Mouse (Mus musculus) adrenal gland, postnatal 10 days (tissue): Measurements from ENCODE around the gene Klhl8. TPM values are rescaled to one million over a fixed set of nuclear protein-coding genes. Genes with fewer than 3 reads are reported as not detected.
A peak's percentile ranks its signal among the peaks of the same experiment; 100 is the strongest.

Source experiments
- DNase-seq: peaks from one replicate; pipeline ENCODE4 v3.0.0; 2021; ENCODE audit warnings: mixed read lengths
- total RNA-seq, 2 experiments: library from RNA; stranded (reverse); gene quantifications; 2 replicates each; pipeline ENCODE4 v1.2.3; 2021

The Klhl8 gene
- total RNA-seq, 2 experiments from 2014 or later, result 12.0 to 15.7 TPM

DNA sequence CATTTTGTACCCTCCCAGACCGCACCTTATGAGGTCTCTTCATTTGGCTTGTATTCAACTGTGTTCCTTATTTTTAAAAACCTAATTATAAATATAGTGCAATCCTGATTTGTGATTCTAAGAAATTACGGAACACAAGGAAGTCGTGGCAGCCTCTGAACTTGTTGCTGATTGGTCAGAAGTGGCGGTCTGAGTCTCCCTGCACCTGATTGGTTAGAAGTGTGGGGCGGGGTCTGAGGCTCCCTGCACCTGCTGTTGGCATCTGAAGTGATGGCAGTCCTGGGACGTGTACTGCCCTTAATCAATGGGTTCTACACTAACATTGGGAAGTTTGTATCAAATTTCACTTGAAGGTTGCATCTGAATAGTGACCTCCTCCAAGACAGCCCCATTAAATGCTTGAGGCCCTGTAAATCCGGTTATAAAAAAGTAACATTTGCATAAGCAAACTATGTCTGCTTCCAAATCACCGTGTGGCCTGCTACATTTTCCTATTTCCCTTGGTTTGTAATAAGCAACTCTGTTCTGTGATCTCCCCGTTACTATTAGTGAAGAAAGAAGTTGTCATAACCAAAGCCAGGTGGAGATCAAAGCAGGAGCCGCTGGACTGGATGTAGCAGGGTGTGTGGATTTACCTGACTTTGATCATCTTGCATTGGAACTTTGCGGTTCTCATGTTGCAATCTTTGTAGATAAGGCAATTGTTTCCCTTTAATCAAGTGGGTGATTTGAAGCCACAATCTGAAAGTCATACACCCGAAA lies 5.7 kb upstream of the Klhl8 start:
- no peak for DNase-seq

- no peak for DNase-seq
Observed at GRCm38 (mm10) chr5:103914335-103915226, 3.5 kb upstream of the Klhl8 start.

DNA sequence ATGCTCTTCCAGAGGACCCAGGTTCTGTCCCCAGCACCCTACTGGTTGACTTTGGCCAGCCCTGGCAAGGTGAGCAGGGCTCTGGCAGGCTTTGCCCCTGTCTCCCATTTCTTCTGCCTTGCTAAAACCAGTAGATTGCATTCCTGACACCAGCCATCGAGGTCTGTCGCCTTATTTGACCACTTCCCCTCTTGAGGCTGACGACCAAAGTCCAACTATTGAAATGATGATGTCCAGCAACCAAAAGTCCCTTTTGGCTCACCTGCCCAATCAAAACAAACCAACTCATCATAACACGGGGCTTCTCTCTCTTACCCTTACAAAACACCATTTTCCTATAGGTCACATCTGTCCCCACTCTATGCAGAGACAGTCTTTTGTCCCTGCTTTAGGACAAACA lies 2.1 kb upstream of the Klhl8 start:
- no peak for DNase-seq

- DNase-seq, result no peak
Observed at GRCm38 (mm10) chr5:103911555-103911954, 496 bp upstream of the Klhl8 start.

DNA sequence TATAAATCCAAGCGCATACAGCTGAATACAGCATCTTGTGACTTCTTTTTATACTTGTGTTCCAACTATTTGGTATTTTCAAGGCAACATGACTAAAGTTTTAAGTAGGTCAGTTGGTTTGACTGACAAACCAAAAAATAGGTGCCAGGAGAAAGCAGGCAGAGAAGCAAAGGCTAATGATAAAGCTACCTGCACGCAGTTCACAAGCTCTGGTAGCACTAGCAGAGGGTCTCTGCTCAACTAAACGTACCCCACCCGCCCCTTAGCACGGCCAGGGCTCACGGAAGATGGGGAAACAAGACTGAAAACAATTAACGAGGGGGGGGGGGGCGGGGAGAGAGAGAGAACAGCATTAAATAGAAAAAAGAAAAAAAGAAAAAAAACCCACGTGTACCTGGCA lies 903 bp downstream of the Klhl8 start:
- no peak for DNase-seq

- no peak for DNase-seq
Observed at GRCm38 (mm10) chr5:103909466-103909865, 1.6 kb downstream of the Klhl8 start.

GRCm38 (mm10) chr5:103908851-103909250 lies 2.2 kb downstream of the Klhl8 start:
- DNase-seq, result no peak

GRCm38 (mm10) chr5:103907844-103908243 lies 3.2 kb downstream of the Klhl8 start:
- no peak for DNase-seq

GRCm38 (mm10) chr5:103906173-103906572 lies 4.9 kb downstream of the Klhl8 start:
- no peak for DNase-seq

DNA sequence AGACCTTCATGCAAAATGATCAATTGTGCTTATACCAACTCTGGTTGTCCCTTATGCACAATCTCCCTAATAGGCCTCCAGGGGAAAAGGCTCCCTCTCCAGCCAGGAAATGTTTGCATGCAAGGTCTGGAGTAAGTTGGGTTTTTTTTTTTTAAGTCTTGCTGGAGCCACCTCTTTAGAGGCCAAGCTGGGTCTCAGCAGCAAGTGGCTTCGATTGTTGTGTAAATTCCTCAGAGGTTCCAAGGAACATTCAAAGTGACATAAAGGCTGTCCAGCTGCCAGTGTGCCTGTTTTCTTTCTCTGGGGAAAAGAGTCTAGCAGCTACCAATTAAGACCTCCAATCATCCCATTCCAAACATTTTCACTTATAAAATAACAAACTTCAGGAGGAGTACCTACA lies 12.7 kb downstream of the Klhl8 start:
- DNase-seq, result no peak

GRCm38 (mm10) chr5:103889766-103890165 lies 21.3 kb downstream of the Klhl8 start:
- DNase-seq, result no peak

- no peak for DNase-seq
Observed at GRCm38 (mm10) chr5:103863759-103864158, 47.3 kb downstream of the Klhl8 start.

DNA sequence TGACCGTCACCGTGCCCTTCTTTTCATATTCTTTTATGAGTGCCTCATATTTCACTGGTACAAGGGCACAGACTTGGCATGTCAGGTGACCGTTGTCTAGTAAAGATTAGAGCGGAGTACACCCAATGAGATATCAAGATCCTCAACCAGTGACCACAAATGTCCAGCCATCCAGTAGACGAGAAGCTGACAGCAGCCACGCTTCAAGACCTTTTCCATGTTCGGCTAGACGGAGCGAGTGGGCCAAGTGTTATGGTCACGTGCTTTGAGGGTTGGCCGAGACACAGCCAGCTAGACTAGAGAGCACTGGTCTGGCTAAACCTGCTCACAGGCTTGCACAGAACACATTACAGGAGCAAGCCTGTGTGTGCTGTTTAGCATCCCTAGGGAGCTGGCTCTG lies 50.4 kb downstream of the Klhl8 start:
- no peak for DNase-seq

DNA sequence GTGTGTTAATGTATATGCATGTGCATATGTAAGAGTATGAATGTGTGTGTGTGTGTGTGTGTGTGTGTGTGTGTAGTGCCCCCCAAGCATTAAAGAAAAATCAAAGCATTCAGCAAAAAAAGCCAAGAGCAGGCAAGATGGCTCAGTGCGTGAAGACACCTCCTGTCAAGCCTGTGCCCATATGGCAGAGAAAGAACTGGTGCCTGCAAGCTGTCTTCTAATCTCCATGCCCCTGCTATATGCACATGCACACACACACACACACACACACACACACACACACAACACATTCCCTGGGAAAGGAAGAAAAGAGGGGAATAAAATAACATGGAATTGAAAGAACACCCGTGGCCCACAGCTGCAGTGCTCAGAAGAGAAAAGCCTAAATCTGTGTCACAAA lies 53.9 kb downstream of the Klhl8 start:
- no peak for DNase-seq

GRCm38 (mm10) chr5:103856286-103857009 lies 54.6 kb downstream of the Klhl8 start:
- peak; percentile 64 for DNase-seq

DNA sequence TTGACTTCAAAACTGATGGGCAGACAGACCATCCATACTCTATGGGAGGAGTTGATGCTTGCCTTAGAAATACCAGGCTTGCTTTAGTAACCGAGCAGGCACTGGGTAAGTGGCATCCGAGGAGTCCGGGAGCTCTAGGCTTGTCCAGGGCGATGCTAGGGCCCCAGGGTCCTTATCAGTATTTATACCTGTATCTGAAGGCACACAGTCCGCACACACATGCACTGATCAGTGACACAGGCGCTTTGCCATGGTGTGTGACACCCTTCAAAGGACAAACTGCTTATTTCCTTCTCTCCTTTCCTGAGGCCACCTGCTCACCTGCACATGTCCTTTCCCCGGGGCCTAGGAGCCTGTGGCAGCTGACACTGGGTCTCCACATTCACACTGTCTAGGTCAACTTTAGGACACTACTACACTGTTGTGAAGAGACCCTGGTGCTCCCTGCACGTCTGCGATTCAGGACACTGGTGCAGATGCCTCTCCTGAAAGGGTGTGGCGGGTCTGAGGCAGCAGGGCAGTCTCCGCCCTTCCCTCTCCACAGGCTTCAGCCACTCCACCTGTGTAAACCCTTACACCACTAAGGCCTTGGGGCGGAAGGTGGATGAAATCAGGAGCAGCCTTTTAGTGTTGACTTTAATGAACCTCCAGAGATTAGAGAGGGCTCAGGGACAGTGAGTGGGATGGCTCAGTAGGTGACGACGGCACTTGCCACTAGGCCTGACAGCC lies 55.4 kb downstream of the Klhl8 start:
- no peak for DNase-seq

- DNase-seq, result no peak
Observed at GRCm38 (mm10) chr5:103854807-103855194, 56.3 kb downstream of the Klhl8 start.

DNA sequence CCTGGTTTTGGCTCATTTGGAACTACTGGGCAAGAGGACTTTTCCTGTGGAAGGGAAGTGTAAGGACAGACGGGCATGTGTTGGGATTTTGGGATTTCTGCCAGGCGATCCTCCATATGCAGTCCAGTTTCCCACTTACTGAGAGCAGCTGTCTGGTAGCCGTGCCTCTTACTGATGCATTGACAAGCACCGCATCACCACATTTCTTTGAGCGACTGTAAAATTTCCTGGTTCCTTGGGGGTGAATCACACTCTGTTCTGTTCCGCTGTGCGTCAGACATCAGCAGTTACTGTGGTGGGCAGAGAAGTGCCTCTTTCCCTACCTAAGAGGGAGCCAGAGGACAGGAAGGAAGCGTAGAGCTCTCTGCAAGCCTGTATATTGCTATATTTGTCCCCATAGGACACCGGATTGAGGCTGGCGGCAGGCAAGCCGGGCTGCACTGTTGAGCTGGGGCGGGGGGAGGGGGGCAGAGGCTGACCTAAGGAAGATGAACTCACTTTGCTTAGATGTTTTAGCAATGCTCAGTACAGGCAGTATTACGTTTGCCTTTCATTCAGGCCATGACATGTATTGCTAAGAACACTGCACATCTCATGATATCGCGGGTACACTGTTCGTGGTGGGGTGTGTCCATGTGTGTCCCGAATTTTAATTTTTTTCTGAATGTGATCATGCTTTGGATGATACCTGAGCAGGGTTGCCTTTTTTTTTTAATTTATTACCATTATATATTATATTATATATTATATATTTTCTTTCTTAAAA lies 56.8 kb downstream of the Klhl8 start:
- no peak for DNase-seq

DNA sequence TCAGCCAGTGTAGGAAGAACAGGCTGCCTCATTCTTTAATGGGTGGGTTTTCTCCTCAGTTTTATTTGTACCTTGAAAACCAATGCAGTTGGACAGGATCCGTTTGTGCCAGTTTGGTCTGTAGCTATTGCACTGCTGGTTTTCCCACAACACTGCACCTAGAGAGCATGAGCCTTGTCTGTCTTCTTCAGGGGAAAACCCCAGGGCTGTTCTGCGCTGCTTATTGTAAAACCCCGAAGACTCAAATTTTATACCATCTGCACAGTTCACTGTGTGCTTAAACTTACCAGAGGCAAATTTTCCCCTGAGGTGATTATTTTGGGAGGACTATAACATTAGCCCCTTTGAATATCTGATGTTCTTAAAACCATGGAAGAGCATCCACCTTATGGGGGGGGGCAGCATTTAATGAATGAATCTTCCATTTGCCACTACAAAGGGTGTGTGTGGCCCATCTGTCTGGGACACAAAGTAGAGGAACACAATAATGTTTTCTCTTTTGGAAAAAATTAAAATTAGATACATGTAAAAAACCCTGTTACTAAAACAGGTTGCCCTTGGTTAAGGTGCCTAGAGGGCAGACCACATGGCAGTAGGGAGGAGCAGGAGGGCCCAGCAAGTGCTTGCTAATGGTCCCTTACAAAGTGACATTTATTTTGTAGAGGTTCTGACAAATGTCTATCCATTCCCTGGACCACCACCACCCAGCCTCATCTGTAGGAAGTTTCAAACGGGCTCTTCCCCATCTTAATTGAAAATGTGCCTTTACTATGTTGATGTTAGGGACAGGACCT lies 58.1 kb downstream of the Klhl8 start:
- DNase-seq, result no peak

- peak; percentile 56 for DNase-seq
Observed at GRCm38 (mm10) chr5:103848546-103848945, 62.5 kb downstream of the Klhl8 start.
